Mouse (Mus musculus) liver, adult 2 months (tissue): Measurements from ENCODE around the gene Rgs12. TPM values are rescaled to one million over a fixed set of nuclear protein-coding genes. Genes with fewer than 3 reads are reported as not detected.

Experiments
- DNase-seq: peaks from one replicate; pipeline ENCODE4 v3.0.0-alpha.2; 2011; ENCODE audit warnings: low read depth, low spot score; ENCODE audit errors: extremely low read depth
- H3K27ac ChIP-seq: fragments of 200-500 bp; replicated peaks from 2 replicates; pipeline ENCODE4 v1.5.1; 2012; ENCODE audit warnings: low read depth, mild to moderate bottlenecking, control low read depth, inconsistent platforms, low read length; ENCODE audit not compliant: insufficient read depth
- H3K27me3 ChIP-seq: fragments of 200-500 bp; 2 replicates; pipeline ENCODE4 v1.6.1; 2012; ENCODE audit warnings: mild to moderate bottlenecking, moderate library complexity, low read length, inconsistent platforms; ENCODE audit not compliant: control insufficient read depth, insufficient read depth
- H3K36me3 ChIP-seq: fragments of 200-500 bp; 2 replicates; pipeline ENCODE4 v1.6.1; 2012; ENCODE audit warnings: low read length, inconsistent platforms; ENCODE audit not compliant: control insufficient read depth, insufficient read depth
- H3K4me1 ChIP-seq: fragments of 200-500 bp; 2 replicates; pipeline ENCODE4 v1.6.1; 2011; ENCODE audit warnings: low read length; ENCODE audit not compliant: control insufficient read depth, insufficient read depth
- H3K4me3 ChIP-seq: fragments of 200-500 bp; 2 replicates; pipeline ENCODE4 v1.5.1; 2011; ENCODE audit warnings: low read depth, mild to moderate bottlenecking, control low read depth, low read length, moderate library complexity; ENCODE audit not compliant: insufficient read depth
- H3K79me2 ChIP-seq: fragments of 200-500 bp; 2 replicates; pipeline ENCODE4 v1.6.1; 2012; ENCODE audit warnings: inconsistent platforms, mild to moderate bottlenecking, low read length, moderate library complexity; ENCODE audit not compliant: control insufficient read depth, insufficient read depth
- H3K9ac ChIP-seq: fragments of 200-500 bp; 2 replicates; pipeline ENCODE4 v1.6.1; 2012; ENCODE audit warnings: low read depth, mild to moderate bottlenecking, control low read depth, inconsistent platforms, low read length
- CTCF ChIP-seq: fragments of 200-500 bp; IDR thresholded peaks from 2 replicates; pipeline ENCODE4 v1.5.1; 2011; ENCODE audit warnings: low read depth, low read length, control low read depth
- POLR2A ChIP-seq: fragments of 200-500 bp; IDR thresholded peaks from 2 replicates; pipeline ENCODE4 v1.6.1; 2011; ENCODE audit warnings: low read length, control low read depth; ENCODE audit not compliant: insufficient read depth; ENCODE audit errors: extremely low read depth
- WGBS: fragments of 180-500 bp; shearing (Covaris S2); methylation state at CpG from one replicate; pipeline ENCODE4 v1.1.7; 2018; 5-methylcytosine and 5-hydroxymethylcytosine counted together
- polyA plus RNA-seq: library from polyadenylated mRNA; depleted of rRNA; stranded (reverse); fragments of >200 nt; gene quantifications from 2 replicates; pipeline ENCODE4 v1.2.3, GENCODE M21; 2012
- total RNA-seq: library from RNA; depleted of rRNA; stranded (reverse); fragments of >200 nt; gene quantifications from 2 replicates; pipeline ENCODE4 v1.2.3, GENCODE M21; 2014

The Rgs12 gene
- total and polyA plus RNA-seq, 2 experiments, result 4.7 to 6.3 TPM

GRCm38 (mm10) chr5:35003611-35004162, 54.4 kb downstream of the Rgs12 start:
- H3K27me3 ChIP-seq, result no peaks in the 10 kb centered on the region
- no peak for DNase-seq
- no peak overlapping the region for H3K27ac ChIP-seq
- H3K9ac ChIP-seq, result no peak overlapping the region
- no peaks in the 10 kb centered on the region for H3K79me2 ChIP-seq
- no peak overlapping the region for H3K4me3 ChIP-seq
- TF ChIP-seq POLR2A (no peak), CTCF (no peak)
- 94% methylated on average over 7 of the region's 7 CpGs for WGBS
- no peaks in the 10 kb centered on the region for H3K4me1 ChIP-seq
- H3K36me3 ChIP-seq, result no peaks in the 10 kb centered on the region

- H3K9ac ChIP-seq, result no peak overlapping the region
- no peaks in the 10 kb centered on the region for H3K36me3 ChIP-seq
- H3K27me3 ChIP-seq, result no peaks in the 10 kb centered on the region
- TF ChIP-seq POLR2A (no peak), CTCF (no peak)
- no peak overlapping the region for H3K27ac ChIP-seq
- no peak for DNase-seq
- no peak overlapping the region for H3K4me3 ChIP-seq
- WGBS, result 95% methylated on average over 2 of the region's 2 CpGs
- no peaks in the 10 kb centered on the region for H3K4me1 ChIP-seq
- H3K79me2 ChIP-seq, result no peaks in the 10 kb centered on the region
Observed at GRCm38 (mm10) chr5:35004769-35005168, 55.5 kb downstream of the Rgs12 start.

- TF ChIP-seq CTCF (no peak), POLR2A (no peak)
- Histone ChIP-seq H3K4me3 (no peak overlapping the region), H3K27me3 (no peaks in the 10 kb centered on the region), H3K36me3 (no peaks in the 10 kb centered on the region), H3K9ac (no peak overlapping the region), H3K79me2 (no peaks in the 10 kb centered on the region), H3K27ac (no peak overlapping the region), H3K4me1 (no peaks in the 10 kb centered on the region)
- WGBS, result 94% methylated on average over 3 of the region's 3 CpGs
- no peak for DNase-seq
Observed at GRCm38 (mm10) chr5:35005659-35006058, 56.4 kb downstream of the Rgs12 start.

- no peaks in the 10 kb centered on the region for H3K27me3 ChIP-seq
- no peak for DNase-seq
- no peak overlapping the region for H3K9ac ChIP-seq
- no peaks in the 10 kb centered on the region for H3K4me1 ChIP-seq
- no peak overlapping the region for H3K4me3 ChIP-seq
- no peaks in the 10 kb centered on the region for H3K79me2 ChIP-seq
- H3K27ac ChIP-seq, result no peak overlapping the region
- TF ChIP-seq POLR2A (no peak), CTCF (no peak)
- 32% methylated on average over 2 of the region's 2 CpGs for WGBS
- no peaks in the 10 kb centered on the region for H3K36me3 ChIP-seq
Observed at GRCm38 (mm10) chr5:35006599-35006998, 57.4 kb downstream of the Rgs12 start.

GRCm38 (mm10) chr5:35009163-35009562, 59.9 kb downstream of the Rgs12 start:
- WGBS, result 83% methylated on average over 4 of the region's 4 CpGs
- Histone ChIP-seq H3K27me3 (no peaks in the 10 kb centered on the region), H3K9ac (no peak overlapping the region), H3K27ac (no peak overlapping the region), H3K4me3 (no peak overlapping the region), H3K79me2 (no peaks in the 10 kb centered on the region), H3K36me3 (no peaks in the 10 kb centered on the region), H3K4me1 (no peaks in the 10 kb centered on the region)
- no peak for TF ChIP-seq POLR2A
- DNase-seq, result no peak

GRCm38 (mm10) chr5:35010656-35011055, 61.4 kb downstream of the Rgs12 start:
- H3K27me3 ChIP-seq, result no peaks in the 10 kb centered on the region
- H3K27ac ChIP-seq, result no peak overlapping the region
- H3K4me1 ChIP-seq, result no peaks in the 10 kb centered on the region
- no peaks in the 10 kb centered on the region for H3K79me2 ChIP-seq
- TF ChIP-seq CTCF, result no peak
- no peak for TF ChIP-seq POLR2A
- WGBS, result 23% methylated on average over 5 of the region's 5 CpGs
- H3K36me3 ChIP-seq, result no peaks in the 10 kb centered on the region
- DNase-seq, result peak; percentile 91
- H3K4me3 ChIP-seq, result no peak overlapping the region
- H3K9ac ChIP-seq, result no peak overlapping the region
